ENCODE assay signal across 9 mouse cellular contexts in the genomic region with DNA sequence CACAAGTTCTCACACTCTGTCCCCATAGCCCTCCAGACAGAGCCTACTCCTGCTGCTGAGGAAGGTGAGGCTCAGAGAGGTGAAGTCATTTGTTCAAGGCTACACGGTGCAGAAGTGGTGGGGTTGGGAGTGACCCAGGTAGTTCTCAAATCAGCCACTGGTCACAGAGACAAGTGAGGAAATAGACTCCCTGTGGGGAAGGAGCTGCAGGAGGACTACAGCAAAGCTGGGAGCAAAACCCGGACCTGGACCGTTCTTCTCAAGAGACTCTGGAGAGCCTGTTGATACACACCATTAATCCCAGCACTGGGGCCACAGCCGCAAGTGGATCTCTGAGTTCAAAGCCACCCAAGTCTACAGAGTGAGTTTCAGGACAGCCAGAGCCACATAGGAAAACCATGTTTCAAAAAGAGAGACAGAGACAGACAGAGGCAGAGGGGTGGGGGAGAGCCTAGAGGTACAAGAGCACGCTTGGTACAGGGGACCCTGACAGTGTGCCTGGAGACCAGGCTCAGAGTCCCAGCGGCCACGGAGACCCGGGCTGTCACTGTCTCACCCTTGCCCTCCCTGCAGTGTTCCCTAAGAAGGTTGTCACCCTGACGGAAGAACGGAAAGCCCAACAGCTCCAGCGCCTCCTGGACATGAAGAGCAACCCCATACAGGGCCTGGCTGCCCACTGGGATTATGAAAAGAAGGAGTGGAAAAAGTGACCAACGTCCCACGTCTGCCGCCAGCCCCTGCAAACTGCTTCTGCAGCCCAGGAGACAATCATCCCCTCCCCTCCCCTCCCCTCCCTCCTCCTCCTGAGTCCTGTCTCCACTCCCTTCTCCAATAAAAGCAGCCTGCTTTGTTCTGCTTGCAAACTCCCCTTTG. TPM values are rescaled to one million over a fixed set of nuclear protein-coding genes. Genes with fewer than 3 reads are reported as not detected.
DNase-seq lines count a peak whose midpoint lies in the region; ATAC-seq and TF ChIP-seq lines count a peak whose summit lies in the region.
"Had no signal": no experiment of that assay in that cellular context is flagged by ENCODE, and none has a peak within 500 bp of the region (broad histone marks: within the 10 kb centered on the region; RNA-seq: fewer than 3 reads in every experiment).

No protein-coding gene starts in this region.

- no peak overlapping the region for H3K27ac ChIP-seq in kidney, postnatal 0 days
- H3K27ac ChIP-seq in forebrain, embryonic 13.5 days = no peak overlapping the region
- no peak overlapping the region; the same call in 1 of the 2 replicates for H3K27ac ChIP-seq in limb, embryonic 13.5 days
- H3K27ac ChIP-seq in neural tube, embryonic 15.5 days (replicated peaks) = no peak overlapping the region

- H3K4me2 ChIP-seq in kidney, postnatal 0 days (ENCODE audit: low read length) = peak overlapping the region; percentile 31
- peak overlapping the region; percentile 41 for H3K4me2 ChIP-seq in forebrain, embryonic 13.5 days
- H3K4me2 ChIP-seq in limb, embryonic 13.5 days (replicated peaks) = peak overlapping the region; percentile 46
- H3K4me2 ChIP-seq in neural tube, embryonic 15.5 days = peak overlapping the region; percentile 43

- H3K9ac ChIP-seq in kidney, postnatal 0 days (ENCODE audit: low read depth, low read length) = 0 out of 2 replicates have a peak overlapping the region, but pooled peaks have one; percentile 27
- peak overlapping the region; percentile 47; the same call in 1 of the 2 replicates for H3K9ac ChIP-seq in forebrain, embryonic 13.5 days
- H3K9ac ChIP-seq in limb, embryonic 13.5 days = peak overlapping the region; percentile 54
- H3K9ac ChIP-seq in neural tube, embryonic 15.5 days (replicated peaks) = no peak overlapping the region

- H3K4me3 ChIP-seq in kidney, postnatal 0 days (replicated peaks; ENCODE audit: low read depth, low read length) = no peak overlapping the region
- peak overlapping the region; percentile 6; the same call in 1 of the 2 replicates for H3K4me3 ChIP-seq in forebrain, embryonic 13.5 days
- H3K4me3 ChIP-seq in limb, embryonic 13.5 days = no peak overlapping the region
- no peak overlapping the region for H3K4me3 ChIP-seq in neural tube, embryonic 15.5 days (replicated peaks)

- peaks cover 10% of the 10 kb centered on the region for H3K4me1 ChIP-seq in kidney, postnatal 0 days (replicated peaks; ENCODE audit: insufficient read depth, low read length)
- peaks cover 16% of the 10 kb centered on the region for H3K4me1 ChIP-seq in forebrain, embryonic 13.5 days
- peaks cover 38% of the 10 kb centered on the region for H3K4me1 ChIP-seq in limb, embryonic 13.5 days
- peaks cover 15% of the 10 kb centered on the region for H3K4me1 ChIP-seq in neural tube, embryonic 15.5 days

- 0 out of 2 replicates have a peak, but pooled peaks have one; percentile 5 for ATAC-seq in kidney, postnatal 0 days (replicated peaks; ENCODE audit: low FRiP score, low read depth)
- ATAC-seq in forebrain, embryonic 13.5 days = 0 out of 2 replicates have a peak, but pooled peaks have one; percentile 19
- ATAC-seq in limb, embryonic 13.5 days (ENCODE audit: low FRiP score, low read depth) = no peak
- ATAC-seq in neural tube, embryonic 15.5 days (ENCODE audit: low FRiP score) = peak; percentile 34; the same call in 1 of the 2 replicates
- ATAC-seq: Patski had no signal

- WGBS in kidney, postnatal 0 days = 8% methylated on average over 14 of the region's 14 CpGs
- WGBS in forebrain, embryonic 13.5 days = 1% methylated on average over 14 of the region's 14 CpGs
- WGBS in limb, embryonic 13.5 days = 9% methylated on average over 14 of the region's 14 CpGs
- WGBS in neural tube, embryonic 15.5 days = 6% methylated on average over 14 of the region's 14 CpGs

- peak; percentile 14; the same call in 1 of the 2 replicates for TF ChIP-seq CTCF in kidney, postnatal 0 days (IDR thresholded peaks at IDR 0.05; ENCODE audit: low read depth)

- no peaks in the 10 kb centered on the region for H3K9me3 ChIP-seq in kidney, postnatal 0 days (replicated peaks; ENCODE audit: low read length)
- no peaks in the 10 kb centered on the region for H3K9me3 ChIP-seq in forebrain, embryonic 13.5 days (replicated peaks)
- H3K9me3 ChIP-seq in limb, embryonic 13.5 days = no peaks in the 10 kb centered on the region
- H3K9me3 ChIP-seq in neural tube, embryonic 15.5 days (replicated peaks) = no peaks in the 10 kb centered on the region

- no peaks in the 10 kb centered on the region for H3K27me3 ChIP-seq in kidney, postnatal 0 days (ENCODE audit: insufficient read depth, low read length)
- H3K27me3 ChIP-seq in forebrain, embryonic 13.5 days = no peaks in the 10 kb centered on the region
- H3K27me3 ChIP-seq in limb, embryonic 13.5 days = no peaks in the 10 kb centered on the region
- no peaks in the 10 kb centered on the region for H3K27me3 ChIP-seq in neural tube, embryonic 15.5 days (replicated peaks)
- H3K27me3 ChIP-seq: Patski had no signal

- DNase-seq in kidney, postnatal 0 days (ENCODE audit: low spot score) = peak; percentile 70
- no peak for DNase-seq in kidney, postnatal 36 days
- no peak for DNase-seq in frontal cortex, postnatal 36 days (ENCODE audit: low spot score in 2 of 2)
- no peak for DNase-seq in cerebellum, adult 11-12 months
- DNase-seq in thymus, adult 18-20 months = no peak

- no peaks in the 10 kb centered on the region for H3K36me3 ChIP-seq in kidney, postnatal 0 days (ENCODE audit: insufficient read depth, low read length)
- no peaks in the 10 kb centered on the region for H3K36me3 ChIP-seq in forebrain, embryonic 13.5 days (ENCODE audit: poor library complexity, severe bottlenecking)
- H3K36me3 ChIP-seq in limb, embryonic 13.5 days = peaks cover 2% of the 10 kb centered on the region; the same call in 1 of the 2 replicates
- no peaks in the 10 kb centered on the region for H3K36me3 ChIP-seq in neural tube, embryonic 15.5 days

RNA-seq across cellular contexts. Expression of gene Cox4i2, which starts 10.4 kb away (rescaled TPM):
- polyA plus RNA-seq in kidney, postnatal 0 days (2015; fragmentation: Nextera tagmentation; extraction: Ambion mirVana) = 15.8 and 16.3 TPM in 2 replicates
- 4.4 and 4.8 TPM in 2 replicates for polyA plus RNA-seq in forebrain, embryonic 13.5 days (2015; fragmentation: Nextera tagmentation; extraction: Ambion mirVana)
- polyA plus RNA-seq in limb, embryonic 13.5 days (2015; fragmentation: Nextera tagmentation; extraction: Ambion mirVana) = 32.0 and 34.4 TPM in 2 replicates
- polyA plus RNA-seq in neural tube, embryonic 15.5 days (2015; fragmentation: Nextera tagmentation; extraction: Ambion mirVana) = 4.8 and 7.6 TPM in 2 replicates

RNA-seq across cellular contexts. Expression of gene Id1, which starts 28.4 kb away (rescaled TPM):
- polyA plus RNA-seq in kidney, postnatal 0 days (2015; fragmentation: Nextera tagmentation; extraction: Ambion mirVana) = 170 and 194 TPM in 2 replicates
- polyA plus RNA-seq in forebrain, embryonic 13.5 days (2015; fragmentation: Nextera tagmentation; extraction: Ambion mirVana) = 25.8 and 26.1 TPM in 2 replicates
- 232 and 236 TPM in 2 replicates for polyA plus RNA-seq in limb, embryonic 13.5 days (2015; fragmentation: Nextera tagmentation; extraction: Ambion mirVana)
- 57.5 and 59.1 TPM in 2 replicates for polyA plus RNA-seq in neural tube, embryonic 15.5 days (2015; fragmentation: Nextera tagmentation; extraction: Ambion mirVana)
